Mouse (Mus musculus): Measurements from ENCODE around the gene Csdc2. TPM values are rescaled to one million over a fixed set of nuclear protein-coding genes. Genes with fewer than 3 reads are reported as not detected.
"Not testable (repeated sequence)": the region's sequence is repeated elsewhere in the genome, so short reads cannot be mapped to it uniquely, and the experiment has no call there.

Gene Csdc2
- polyA plus RNA-seq, 1 experiment: 9.2 TPM

DNA sequence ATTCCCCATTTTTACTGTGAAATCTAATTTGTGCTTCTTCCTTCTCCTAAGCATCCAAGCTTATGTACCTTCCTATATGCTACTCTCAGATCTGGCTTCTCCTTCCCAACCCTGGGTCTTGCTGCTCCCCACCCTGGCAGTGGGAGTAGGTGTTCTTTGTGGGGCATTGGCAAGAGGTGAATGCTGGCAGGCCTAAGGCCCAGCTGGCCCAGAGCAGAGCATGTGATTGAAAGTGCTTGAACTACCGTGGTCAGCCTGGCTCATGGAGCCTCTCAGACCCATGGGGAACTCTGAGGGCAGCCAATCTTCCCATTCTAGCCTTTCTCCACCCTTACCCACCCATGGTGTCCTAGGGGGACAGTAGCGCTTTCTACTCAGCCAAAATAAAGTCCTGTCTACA, 40.2 kb upstream of the Csdc2 start:
- H3K27me3 ChIP-seq (ENCODE audit: control insufficient read depth, insufficient read depth, low read length): no peaks in the 10 kb centered on the region
- TF ChIP-seq POLR2A (IDR thresholded peaks at IDR 0.05; ENCODE audit: control insufficient read depth, low read depth, low read length): no peak
- TF ChIP-seq CTCF (IDR thresholded peaks at IDR 0.05; ENCODE audit: control insufficient read depth, insufficient read depth, insufficient replicate concordance, low read depth, low read length): no peak
- no peak overlapping the region for H3K27ac ChIP-seq (ENCODE audit: control insufficient read depth, insufficient read depth, low read depth, low read length)
- no peaks in the 10 kb centered on the region; the same call in 1 of the 2 replicates for H3K36me3 ChIP-seq (ENCODE audit: control insufficient read depth, insufficient read depth, low read length)
- H3K4me1 ChIP-seq (ENCODE audit: control insufficient read depth, insufficient read depth, low read length): no peaks in the 10 kb centered on the region
- H3K4me3 ChIP-seq (ENCODE audit: control insufficient read depth, low read depth, low read length): no peak overlapping the region

DNA sequence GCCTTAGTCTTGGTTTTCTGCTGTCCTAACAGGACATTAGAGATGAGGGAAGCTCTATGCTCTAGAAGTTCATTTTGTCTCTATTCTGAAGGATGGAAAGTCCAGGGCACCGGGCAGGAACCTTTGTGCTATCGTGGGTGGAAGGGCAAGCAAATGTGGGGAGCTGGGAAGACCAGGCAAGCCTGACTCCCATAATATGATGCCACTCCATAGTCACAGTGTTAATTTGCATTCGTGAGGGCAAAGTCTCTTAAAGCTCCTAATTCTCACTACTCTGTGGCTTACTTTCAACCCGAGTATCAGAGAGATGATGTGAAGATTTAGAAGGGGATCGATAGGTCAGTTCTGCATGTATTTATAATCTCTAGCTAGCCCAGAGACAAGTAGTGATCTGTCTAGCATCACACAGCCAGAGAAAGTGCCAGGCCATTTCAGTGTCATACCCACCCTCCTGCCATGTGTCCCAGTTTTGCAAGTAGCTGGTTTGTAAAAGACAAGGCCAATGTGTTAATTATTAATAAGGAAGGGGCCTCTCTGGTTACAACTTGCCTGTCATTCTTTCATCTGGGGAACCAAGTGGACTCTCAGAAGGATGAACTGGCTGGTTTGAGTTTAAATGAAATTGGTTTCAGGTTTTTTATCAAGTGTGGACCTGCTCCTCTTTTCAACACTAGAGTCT, 38.8 kb upstream of the Csdc2 start:
- Histone ChIP-seq H3K36me3 (ENCODE audit: control insufficient read depth, insufficient read depth, low read length) (no peaks in the 10 kb centered on the region; the same call in 1 of the 2 replicates), H3K4me1 (ENCODE audit: control insufficient read depth, insufficient read depth, low read length) (no peaks in the 10 kb centered on the region), H3K27me3 (ENCODE audit: control insufficient read depth, insufficient read depth, low read length) (no peaks in the 10 kb centered on the region), H3K27ac (ENCODE audit: control insufficient read depth, insufficient read depth, low read depth, low read length) (no peak overlapping the region), H3K4me3 (ENCODE audit: control insufficient read depth, low read depth, low read length) (no peak overlapping the region)
- TF ChIP-seq CTCF (IDR thresholded peaks at IDR 0.05; ENCODE audit: control insufficient read depth, insufficient read depth, insufficient replicate concordance, low read depth, low read length) (no peak), POLR2A (IDR thresholded peaks at IDR 0.05; ENCODE audit: control insufficient read depth, low read depth, low read length) (no peak)

DNA sequence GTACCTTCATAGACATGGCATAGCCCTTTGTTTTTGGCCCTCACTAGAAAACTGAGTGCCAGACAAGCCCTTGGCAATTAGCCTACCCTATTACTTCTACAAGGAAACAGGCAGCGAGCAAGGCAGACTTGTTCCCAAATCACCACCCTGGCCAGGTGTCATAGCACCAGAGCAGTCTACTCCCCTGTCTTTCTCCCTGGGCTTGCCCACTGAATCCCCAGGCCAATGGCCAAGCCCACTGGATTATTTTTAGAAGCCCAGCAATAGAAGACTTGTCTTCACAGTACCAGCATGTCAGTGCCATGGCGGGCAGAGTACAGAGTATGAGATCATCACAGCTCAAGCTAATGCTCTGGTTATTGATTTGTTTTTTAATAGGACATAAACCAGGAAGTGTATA, 37.8 kb upstream of the Csdc2 start:
- no peak overlapping the region for H3K4me3 ChIP-seq (ENCODE audit: control insufficient read depth, low read depth, low read length)
- H3K27ac ChIP-seq (ENCODE audit: control insufficient read depth, insufficient read depth, low read depth, low read length): no peak overlapping the region
- H3K36me3 ChIP-seq (ENCODE audit: control insufficient read depth, insufficient read depth, low read length): no peaks in the 10 kb centered on the region; the same call in 1 of the 2 replicates
- H3K27me3 ChIP-seq (ENCODE audit: control insufficient read depth, insufficient read depth, low read length): no peaks in the 10 kb centered on the region
- H3K4me1 ChIP-seq (ENCODE audit: control insufficient read depth, insufficient read depth, low read length): no peaks in the 10 kb centered on the region
- TF ChIP-seq POLR2A (IDR thresholded peaks at IDR 0.05; ENCODE audit: control insufficient read depth, low read depth, low read length): no peak
- TF ChIP-seq CTCF (IDR thresholded peaks at IDR 0.05; ENCODE audit: control insufficient read depth, insufficient read depth, insufficient replicate concordance, low read depth, low read length): no peak

DNA sequence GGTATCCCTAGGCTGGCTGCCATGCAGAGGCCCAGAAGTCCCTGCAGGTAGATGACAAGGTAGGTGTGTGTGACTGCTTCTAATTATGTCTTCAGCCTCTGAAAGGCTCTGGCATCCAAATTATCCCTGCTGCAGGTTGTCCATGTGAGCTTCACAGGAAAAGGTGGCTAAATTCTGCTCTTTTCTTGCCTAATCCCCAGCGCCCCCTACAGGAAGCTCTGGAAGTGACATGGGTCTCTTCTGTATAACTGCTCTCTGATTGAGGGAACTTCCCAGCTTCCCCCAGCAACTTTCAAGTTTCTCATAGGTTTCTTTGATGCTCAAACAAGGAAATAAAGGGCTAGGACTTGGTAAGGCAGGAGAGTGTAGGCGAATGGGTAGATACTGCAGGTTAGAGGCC, 31.6 kb upstream of the Csdc2 start:
- Histone ChIP-seq H3K4me1 (ENCODE audit: control insufficient read depth, insufficient read depth, low read length) (no peaks in the 10 kb centered on the region), H3K4me3 (ENCODE audit: control insufficient read depth, low read depth, low read length) (no peak overlapping the region), H3K27me3 (ENCODE audit: control insufficient read depth, insufficient read depth, low read length) (no peaks in the 10 kb centered on the region), H3K27ac (ENCODE audit: control insufficient read depth, insufficient read depth, low read depth, low read length) (no peak overlapping the region), H3K36me3 (ENCODE audit: control insufficient read depth, insufficient read depth, low read length) (no peaks in the 10 kb centered on the region; the same call in none of the 2 replicates)
- TF ChIP-seq CTCF (IDR thresholded peaks at IDR 0.05; ENCODE audit: control insufficient read depth, insufficient read depth, insufficient replicate concordance, low read depth, low read length) (no peak), POLR2A (IDR thresholded peaks at IDR 0.05; ENCODE audit: control insufficient read depth, low read depth, low read length) (no peak)

DNA sequence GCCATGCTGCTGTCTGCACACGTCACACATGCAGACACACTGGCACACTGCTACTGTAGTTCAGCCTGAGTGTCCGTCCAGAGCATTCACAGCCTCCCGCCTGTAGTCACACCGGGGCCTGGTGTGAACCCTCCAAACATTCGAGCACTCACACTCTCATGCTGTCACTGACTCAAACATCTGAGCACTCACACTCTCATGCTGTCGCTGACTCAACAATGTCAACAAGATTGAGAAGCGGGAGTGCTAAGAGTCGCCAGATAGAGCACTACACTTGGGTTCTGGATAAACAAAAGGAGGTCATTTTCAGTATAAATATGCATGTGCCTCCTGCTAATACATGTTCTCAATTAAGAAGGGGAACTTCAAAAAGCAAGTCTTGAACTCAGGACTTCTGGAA, 28.6 kb upstream of the Csdc2 start:
- no peaks in the 10 kb centered on the region for H3K4me1 ChIP-seq (ENCODE audit: control insufficient read depth, insufficient read depth, low read length)
- TF ChIP-seq CTCF (IDR thresholded peaks at IDR 0.05; ENCODE audit: control insufficient read depth, insufficient read depth, insufficient replicate concordance, low read depth, low read length) (no peak), POLR2A (IDR thresholded peaks at IDR 0.05; ENCODE audit: control insufficient read depth, low read depth, low read length) (no peak)
- no peaks in the 10 kb centered on the region for H3K27me3 ChIP-seq (ENCODE audit: control insufficient read depth, insufficient read depth, low read length)
- H3K4me3 ChIP-seq (ENCODE audit: control insufficient read depth, low read depth, low read length): no peak overlapping the region
- no peak overlapping the region for H3K27ac ChIP-seq (ENCODE audit: control insufficient read depth, insufficient read depth, low read depth, low read length)
- H3K36me3 ChIP-seq (ENCODE audit: control insufficient read depth, insufficient read depth, low read length): peaks cover 5% of the 10 kb centered on the region

DNA sequence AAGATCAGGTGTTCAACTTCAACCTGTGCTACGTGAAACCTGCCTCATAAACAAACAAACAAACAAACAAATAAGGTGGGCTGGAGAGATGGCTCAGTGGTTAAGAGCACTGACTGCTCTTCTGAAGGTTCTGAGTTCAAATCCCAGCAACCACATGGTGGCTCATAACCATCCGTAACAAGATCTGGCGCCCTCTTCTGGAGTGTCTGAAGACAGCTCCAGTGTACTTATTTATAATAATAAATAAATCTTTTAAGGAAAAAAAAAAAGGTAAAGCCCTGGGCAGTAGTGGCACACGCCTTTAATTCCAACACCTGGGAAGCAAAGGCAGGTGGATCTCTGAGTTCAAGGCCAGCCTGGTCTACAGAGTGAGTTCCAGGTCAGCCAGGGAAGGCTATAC, 27.8 kb upstream of the Csdc2 start:
- not testable (repeated sequence) for H3K27me3 ChIP-seq (ENCODE audit: control insufficient read depth, insufficient read depth, low read length); H3K27ac ChIP-seq (ENCODE audit: control insufficient read depth, insufficient read depth, low read depth, low read length); H3K4me3 ChIP-seq (ENCODE audit: control insufficient read depth, low read depth, low read length); H3K4me1 ChIP-seq (ENCODE audit: control insufficient read depth, insufficient read depth, low read length); H3K36me3 ChIP-seq (ENCODE audit: control insufficient read depth, insufficient read depth, low read length)

DNA sequence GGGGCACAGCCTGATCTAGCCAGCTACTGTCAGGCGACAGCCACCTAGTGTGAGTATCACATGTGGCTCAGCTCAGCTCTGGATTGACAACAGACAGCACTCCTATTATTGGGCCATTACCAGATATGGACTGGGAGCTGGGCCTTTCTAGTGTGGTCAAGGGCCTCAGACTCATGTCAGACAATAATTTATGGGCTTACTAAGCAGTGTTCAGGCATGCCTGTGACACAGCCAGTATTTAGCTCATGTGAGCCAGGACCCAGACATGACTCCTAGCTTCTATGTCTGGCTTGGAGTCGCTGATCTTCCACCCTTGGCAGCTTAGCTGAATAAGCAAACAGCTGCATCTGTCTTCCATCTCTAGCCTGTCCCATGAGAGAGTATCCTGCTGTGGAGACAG, 24.1 kb upstream of the Csdc2 start:
- Histone ChIP-seq H3K4me1 (ENCODE audit: control insufficient read depth, insufficient read depth, low read length) (no peaks in the 10 kb centered on the region), H3K4me3 (ENCODE audit: control insufficient read depth, low read depth, low read length) (no peak overlapping the region), H3K36me3 (ENCODE audit: control insufficient read depth, insufficient read depth, low read length) (peaks cover 7% of the 10 kb centered on the region), H3K27me3 (ENCODE audit: control insufficient read depth, insufficient read depth, low read length) (no peaks in the 10 kb centered on the region), H3K27ac (ENCODE audit: control insufficient read depth, insufficient read depth, low read depth, low read length) (no peak overlapping the region)
- TF ChIP-seq POLR2A (IDR thresholded peaks at IDR 0.05; ENCODE audit: control insufficient read depth, low read depth, low read length) (no peak), CTCF (IDR thresholded peaks at IDR 0.05; ENCODE audit: control insufficient read depth, insufficient read depth, insufficient replicate concordance, low read depth, low read length) (no peak)

DNA sequence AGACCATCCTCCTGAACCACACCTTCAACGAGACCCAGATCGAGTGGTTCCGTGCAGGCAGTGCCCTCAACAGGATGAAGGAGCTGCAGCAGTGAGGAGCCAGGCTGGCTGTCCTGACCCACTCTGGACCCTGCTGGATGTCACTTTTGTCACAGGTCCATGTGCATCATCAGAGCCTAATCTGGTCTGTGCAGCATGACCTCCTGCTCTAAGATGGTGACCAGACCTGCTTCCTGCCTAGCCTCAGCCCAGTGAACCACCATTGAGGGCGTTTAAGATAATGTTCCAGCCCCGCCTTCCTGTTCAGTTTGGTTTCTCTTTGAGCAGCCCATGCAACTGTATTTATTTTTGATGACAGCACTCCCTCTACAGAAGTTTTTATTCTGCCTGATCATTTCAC, 21.9 kb upstream of the Csdc2 start:
- Histone ChIP-seq H3K36me3 (ENCODE audit: control insufficient read depth, insufficient read depth, low read length) (peaks cover 7% of the 10 kb centered on the region), H3K4me1 (ENCODE audit: control insufficient read depth, insufficient read depth, low read length) (no peaks in the 10 kb centered on the region), H3K27ac (ENCODE audit: control insufficient read depth, insufficient read depth, low read depth, low read length) (no peak overlapping the region), H3K4me3 (ENCODE audit: control insufficient read depth, low read depth, low read length) (no peak overlapping the region), H3K27me3 (ENCODE audit: control insufficient read depth, insufficient read depth, low read length) (no peaks in the 10 kb centered on the region)
- TF ChIP-seq POLR2A (IDR thresholded peaks at IDR 0.05; ENCODE audit: control insufficient read depth, low read depth, low read length) (no peak), CTCF (IDR thresholded peaks at IDR 0.05; ENCODE audit: control insufficient read depth, insufficient read depth, insufficient replicate concordance, low read depth, low read length) (no peak)
